Mouse (Mus musculus) olfactory bulb, adult 2 months (tissue): ENCODE results near the gene Ccdc148.

Experiments
- CTCF ChIP-seq: fragments of 200-500 bp; IDR thresholded peaks from 2 replicates; pipeline ENCODE4 v1.5.1; 2012; ENCODE audit warnings: low read depth, mild to moderate bottlenecking, low read length, moderate library complexity; ENCODE audit not compliant: insufficient read depth
- POLR2A ChIP-seq: fragments of 200-500 bp; IDR thresholded peaks from 2 replicates; pipeline ENCODE4 v1.6.1; 2012; ENCODE audit warnings: mild to moderate bottlenecking, low read depth, low read length, moderate library complexity; ENCODE audit not compliant: insufficient read depth

- TF ChIP-seq CTCF: no peak
- no peak for TF ChIP-seq POLR2A
Measured at GRCm38 (mm10) chr2:59167830-59168229, 7.3 kb upstream of the Ccdc148 start.
